Mouse (Mus musculus): ENCODE results near the gene Bahcc1. TPM values are rescaled to one million over a fixed set of nuclear protein-coding genes. Genes with fewer than 3 reads are reported as not detected.

The Bahcc1 gene
- polyA plus RNA-seq, 1 experiment = 7.6 TPM

GRCm38 (mm10) chr11:120341661-120342060, 108.9 kb downstream of the Bahcc1 start:
- DNase-seq (ENCODE audit: low read depth, low spot score) = no peak
- WGBS = 78% methylated on average over 4 of the region's 4 CpGs

Other genes with a start within 250 kb of the Bahcc1 start
- gene Aatk, start 185.8 kb upstream of the Bahcc1 start, polyA plus RNA-seq (2012; rRNA removed) = 4.1 and 5.3 TPM in 2 replicates
- 4.0 and 4.6 TPM in 2 replicates for gene Cep131, start 146.1 kb upstream of the Bahcc1 start, polyA plus RNA-seq (2012; rRNA removed)
- gene Tepsin, start 134.2 kb upstream of the Bahcc1 start, polyA plus RNA-seq (2012; rRNA removed) = 51.1 and 76.8 TPM in 2 replicates
- 53.1 and 56.0 TPM in 2 replicates for gene Ndufaf8, start 134.0 kb upstream of the Bahcc1 start, polyA plus RNA-seq (2012; rRNA removed)
- 67.3 and 112 TPM in 2 replicates for gene Slc38a10, start 81.6 kb upstream of the Bahcc1 start, polyA plus RNA-seq (2012; rRNA removed)
- 1,539 and 1,751 TPM in 2 replicates for gene Actg1, start 115.6 kb downstream of the Bahcc1 start, polyA plus RNA-seq (2012; rRNA removed)
- not detected in 2 replicates for gene Fscn2, start 128.6 kb downstream of the Bahcc1 start, polyA plus RNA-seq (2012; rRNA removed)
- 33.5 and 34.5 TPM in 2 replicates for gene Faap100, start 145.8 kb downstream of the Bahcc1 start, polyA plus RNA-seq (2012; rRNA removed)
- gene Nploc4, start 204.8 kb downstream of the Bahcc1 start, polyA plus RNA-seq (2012; rRNA removed) = 42.4 and 50.9 TPM in 2 replicates
- gene Tspan10, start 209.7 kb downstream of the Bahcc1 start, polyA plus RNA-seq (2012; rRNA removed) = 0.85 and 1.1 TPM in 2 replicates
- 0.30 and 0.89 TPM in 2 replicates for gene Pde6g, start 220.6 kb downstream of the Bahcc1 start, polyA plus RNA-seq (2012; rRNA removed)
- gene Oxld1, start 225.1 kb downstream of the Bahcc1 start, polyA plus RNA-seq (2012; rRNA removed) = 18.2 and 19.6 TPM in 2 replicates
- gene Ccdc137, start 225.2 kb downstream of the Bahcc1 start, polyA plus RNA-seq (2012; rRNA removed) = 12.3 and 15.1 TPM in 2 replicates
- gene Arl16, start 234.7 kb downstream of the Bahcc1 start, polyA plus RNA-seq (2012; rRNA removed) = 16.8 and 18.8 TPM in 2 replicates

Data from large intestine, adult 2 months (tissue).